Mouse (Mus musculus): ENCODE results near the gene Gm21985. TPM values are rescaled to one million over a fixed set of nuclear protein-coding genes. Genes with fewer than 3 reads are reported as not detected.

Gm21985 gene
- total RNA-seq, 2 experiments from 2014 or later: 0.22 TPM; not detected in 1

GRCm38 (mm10) chr2:112360012-112360780 is 94.1 kb downstream of the Gm21985 start:
- H3K27ac ChIP-seq: 0 out of 2 replicates have a peak overlapping the region, but pooled peaks have one; percentile 3
- TF ChIP-seq CTCF (conservative IDR thresholded peaks at IDR 0.05): no peak
- no peak for DNase-seq (ENCODE audit: low spot score in 2 of 2)
- H3K4me3 ChIP-seq: no peak overlapping the region

GRCm38 (mm10) chr2:112360781-112361169 is 94.7 kb downstream of the Gm21985 start:
- TF ChIP-seq CTCF (conservative IDR thresholded peaks at IDR 0.05): no peak
- no peak for DNase-seq (ENCODE audit: low spot score in 2 of 2)
- no peak overlapping the region for H3K4me3 ChIP-seq
- H3K27ac ChIP-seq: no peak overlapping the region

- no peak for TF ChIP-seq CTCF (conservative IDR thresholded peaks at IDR 0.05)
- Histone ChIP-seq H3K4me3 (peak overlapping the region; percentile 85), H3K27ac (peak overlapping the region; percentile 96)
- DNase-seq (ENCODE audit: low spot score in 2 of 2): no peak
Measured at GRCm38 (mm10) chr2:112367222-112367621, 101.1 kb downstream of the Gm21985 start.

- peak; percentile 90 to 93 for DNase-seq (ENCODE audit: low spot score in 2 of 2)
- H3K27ac ChIP-seq: peak within 1 kb of the TSS; percentile 96
- peak within 1 kb of the TSS; percentile 85 for H3K4me3 ChIP-seq
- peak; percentile 23 for TF ChIP-seq CTCF (conservative IDR thresholded peaks at IDR 0.05)
Measured at GRCm38 (mm10) chr2:112367726-112368673, 101.9 kb downstream of the Gm21985 start, which contains the start of gene Emc4. Gene Emc4 (minus strand): TSS chr2:112368027.

GRCm38 (mm10) chr2:112369941-112370340 is 103.8 kb downstream of the Gm21985 start:
- DNase-seq (ENCODE audit: low spot score in 2 of 2): no peak
- Histone ChIP-seq H3K4me3 (no peak overlapping the region), H3K27ac (no peak overlapping the region)
- no peak for TF ChIP-seq CTCF (conservative IDR thresholded peaks at IDR 0.05)

- no peak for DNase-seq (ENCODE audit: low spot score in 2 of 2)
- no peak overlapping the region for H3K4me3 ChIP-seq
- TF ChIP-seq CTCF (conservative IDR thresholded peaks at IDR 0.05): no peak
- no peak overlapping the region for H3K27ac ChIP-seq
Measured at GRCm38 (mm10) chr2:112373141-112373540, 107.0 kb downstream of the Gm21985 start.

GRCm38 (mm10) chr2:112374610-112375009 is 108.5 kb downstream of the Gm21985 start:
- Histone ChIP-seq H3K4me3 (no peak overlapping the region), H3K27ac (no peak overlapping the region)
- no peak for TF ChIP-seq CTCF (conservative IDR thresholded peaks at IDR 0.05)
- no peak for DNase-seq (ENCODE audit: low spot score in 2 of 2)

- peak; percentile 87 to 94 for DNase-seq (ENCODE audit: low spot score in 2 of 2)
- H3K27ac ChIP-seq: peak within 1 kb of the TSS; percentile 86
- H3K4me3 ChIP-seq: peak within 1 kb of the TSS; percentile 86
- TF ChIP-seq CTCF (conservative IDR thresholded peaks at IDR 0.05): peak; percentile 98
Measured at GRCm38 (mm10) chr2:112378973-112379898, 113.1 kb downstream of the Gm21985 start, which contains the start of gene Katnbl1. Gene Katnbl1 (plus strand): TSS chr2:112379211.

GRCm38 (mm10) chr2:112380131-112380530 is 114.0 kb downstream of the Gm21985 start:
- DNase-seq (ENCODE audit: low spot score in 2 of 2): no peak
- TF ChIP-seq CTCF (conservative IDR thresholded peaks at IDR 0.05): no peak
- peak overlapping the region; percentile 86 for H3K4me3 ChIP-seq
- peak overlapping the region; percentile 86 for H3K27ac ChIP-seq

- DNase-seq (ENCODE audit: low spot score in 2 of 2): no peak
- Histone ChIP-seq H3K27ac (no peak overlapping the region), H3K4me3 (no peak overlapping the region)
- TF ChIP-seq CTCF (conservative IDR thresholded peaks at IDR 0.05): no peak
Measured at GRCm38 (mm10) chr2:112381219-112381618, 115.1 kb downstream of the Gm21985 start.

- Histone ChIP-seq H3K27ac (no peak overlapping the region), H3K4me3 (no peak overlapping the region)
- no peak for DNase-seq (ENCODE audit: low spot score in 2 of 2)
- no peak for TF ChIP-seq CTCF (conservative IDR thresholded peaks at IDR 0.05)
Measured at GRCm38 (mm10) chr2:112390843-112391242, 124.7 kb downstream of the Gm21985 start.
